Mouse (Mus musculus) neural tube, embryonic 14.5 days (tissue): ENCODE measurements around the gene Cisd1. TPM values are rescaled to one million over a fixed set of nuclear protein-coding genes. Genes with fewer than 3 reads are reported as not detected.

Experiments used
- ATAC-seq: fragments of 200-750 bp; cut with Nextera tagmentation; 2 replicates; pipeline ENCODE4 v1.8.0; 2017; ENCODE audit warnings: low read depth, mild to moderate bottlenecking, moderate TSS enrichment, moderate library complexity
- H3K27ac ChIP-seq: fragments of 300-500 bp; sonication (generic); 2 replicates; pipeline ENCODE4 v1.5.1; 2014; ENCODE audit warnings: low read depth, mild to moderate bottlenecking, control low read depth, low read length, moderate library complexity, mixed read lengths
- H3K27me3 ChIP-seq: fragments of 300-500 bp; sonication (generic); 2 replicates; pipeline ENCODE4 v1.6.1; 2014; ENCODE audit warnings: low read length; ENCODE audit not compliant: control insufficient read depth, insufficient read depth
- H3K36me3 ChIP-seq: fragments of 300-500 bp; sonication (generic); 2 replicates; pipeline ENCODE4 v1.6.1; 2014; ENCODE audit warnings: low read length, mixed read lengths; ENCODE audit not compliant: control insufficient read depth, insufficient read depth
- H3K4me1 ChIP-seq: fragments of 300-500 bp; sonication (generic); 2 replicates; pipeline ENCODE4 v1.6.1; 2014; ENCODE audit warnings: low read length; ENCODE audit not compliant: control insufficient read depth, insufficient read depth
- H3K4me2 ChIP-seq: fragments of 300-500 bp; sonication (generic); 2 replicates; pipeline ENCODE4 v1.6.1; 2014; ENCODE audit warnings: mild to moderate bottlenecking, low read depth, low read length, control low read depth
- H3K4me3 ChIP-seq: fragments of 300-500 bp; sonication (generic); 2 replicates; pipeline ENCODE4 v1.5.1; 2014; ENCODE audit warnings: low read depth, low read length, control low read depth, mixed read lengths
- H3K9ac ChIP-seq: fragments of 300-500 bp; sonication (generic); replicated peaks from 2 replicates; pipeline ENCODE4 v1.6.1; 2014; ENCODE audit warnings: low read depth, mild to moderate bottlenecking, control low read depth, low read length, mixed read lengths
- H3K9me3 ChIP-seq: fragments of 300-500 bp; sonication (generic); 2 replicates; pipeline ENCODE4 v1.6.1; 2016; ENCODE audit warnings: low read length; ENCODE audit not compliant: control insufficient read depth
- WGBS: fragments of 180-500 bp; shearing (Covaris S2); extraction: QIAGEN DNeasy Blood & Tissue Kit; methylation state at CpG from one replicate; pipeline ENCODE4 v1.1.7; 2014; 5-methylcytosine and 5-hydroxymethylcytosine counted together
- polyA plus RNA-seq: library from polyadenylated mRNA; unstranded; fragments of >200 nt; fragmentation: Nextera tagmentation; extraction: Ambion mirVana; gene quantifications from 2 replicates; pipeline ENCODE4 v1.2.1, GENCODE M21; 2014

Gene Cisd1
- polyA plus RNA-seq, 1 experiment from 2014 or later, result 357 TPM

DNA sequence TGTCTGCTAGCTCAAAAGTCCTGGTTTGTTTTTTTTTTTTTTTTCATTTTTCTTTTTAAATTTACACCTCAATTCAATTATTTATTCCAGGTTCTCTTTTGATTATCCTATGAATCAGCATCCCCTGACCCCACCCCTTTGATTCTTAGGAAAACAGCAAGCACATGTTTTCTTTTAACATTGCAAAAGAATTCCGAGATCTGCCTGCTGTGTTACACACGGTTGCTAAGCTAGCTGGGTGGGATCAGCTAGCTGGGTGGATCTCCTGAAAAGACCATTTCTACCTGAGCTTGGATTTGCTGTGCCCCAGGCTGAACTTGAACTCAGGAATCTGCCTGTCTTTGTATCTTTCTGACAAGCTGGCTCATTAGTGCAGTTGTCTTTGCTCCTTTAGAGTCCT is 1.4 kb upstream of the Cisd1 start:
- no peaks in the 10 kb centered on the region for H3K36me3 ChIP-seq
- peaks cover 24% of the 10 kb centered on the region for H3K4me1 ChIP-seq
- no peak for ATAC-seq
- H3K4me2 ChIP-seq, result no peak overlapping the region
- H3K27me3 ChIP-seq, result no peaks in the 10 kb centered on the region
- H3K9ac ChIP-seq, result no peak overlapping the region
- H3K4me3 ChIP-seq, result no peak overlapping the region
- no peaks in the 10 kb centered on the region for H3K9me3 ChIP-seq
- H3K27ac ChIP-seq, result no peak overlapping the region
- 62% methylated on average over 2 of the region's 2 CpGs for WGBS

DNA sequence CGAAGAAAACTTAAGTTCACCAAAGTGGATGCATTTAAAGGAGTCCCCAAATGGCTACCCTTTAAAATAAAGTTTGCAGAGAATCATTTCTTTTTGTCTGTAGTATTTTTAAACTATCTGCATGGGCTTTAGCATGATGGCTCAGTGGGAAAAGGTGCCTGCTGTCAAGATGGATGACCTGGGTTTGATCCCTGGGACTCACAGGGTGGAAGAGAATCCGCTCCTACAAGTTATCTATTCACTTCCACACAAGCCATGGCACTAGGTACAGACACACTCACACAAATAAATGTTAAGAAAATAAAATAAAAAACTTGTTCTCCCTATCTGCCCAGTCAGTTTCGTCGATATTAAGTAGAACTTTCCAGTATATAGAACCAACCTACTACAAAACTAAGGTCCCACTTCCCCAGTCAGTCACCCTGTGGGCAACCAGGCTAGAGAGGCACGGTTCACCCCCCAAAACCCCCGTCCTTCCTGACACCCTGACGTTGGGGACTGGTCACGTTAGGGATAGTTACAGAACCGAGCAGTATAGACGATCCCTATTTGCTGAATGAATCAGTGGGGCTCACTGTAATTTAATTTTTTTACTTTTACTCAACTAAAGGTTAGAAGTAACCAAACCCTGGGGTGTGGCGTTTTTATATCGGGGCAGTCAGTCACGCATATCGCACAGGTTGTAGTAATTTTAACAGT is 1.0 kb downstream of the Cisd1 start:
- no peak for ATAC-seq
- 22% methylated on average over 14 of the region's 14 CpGs for WGBS
- peak overlapping the region; percentile 86 for H3K4me2 ChIP-seq
- no peaks in the 10 kb centered on the region for H3K9me3 ChIP-seq
- H3K27me3 ChIP-seq, result no peaks in the 10 kb centered on the region
- no peak overlapping the region for H3K27ac ChIP-seq
- H3K36me3 ChIP-seq, result no peaks in the 10 kb centered on the region
- peak overlapping the region; percentile 90 for H3K4me3 ChIP-seq
- H3K9ac ChIP-seq, result peak overlapping the region; percentile 83
- peaks cover 17% of the 10 kb centered on the region for H3K4me1 ChIP-seq

DNA sequence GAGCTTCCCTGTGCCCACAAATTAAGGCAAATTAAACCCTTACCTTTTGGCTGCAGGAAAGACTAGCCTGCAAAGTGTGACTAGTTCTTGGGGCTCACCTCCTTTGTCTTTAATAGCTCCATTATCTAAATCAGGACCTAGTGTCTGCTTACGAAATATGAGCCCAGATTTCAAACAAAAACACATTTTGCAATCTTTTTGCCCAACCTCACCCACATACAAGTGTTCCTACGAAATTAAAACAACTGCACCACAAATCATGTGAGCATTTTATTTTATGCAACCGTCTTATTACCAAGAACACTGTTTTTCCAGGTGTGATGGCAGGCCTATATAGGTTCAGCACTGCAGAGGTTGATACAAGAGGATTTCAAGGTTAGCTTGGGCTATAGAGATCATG is 1.6 kb downstream of the Cisd1 start:
- Histone ChIP-seq H3K36me3 (no peaks in the 10 kb centered on the region), H3K27me3 (no peaks in the 10 kb centered on the region), H3K27ac (no peak overlapping the region), H3K9ac (no peak overlapping the region), H3K9me3 (no peaks in the 10 kb centered on the region), H3K4me2 (no peak overlapping the region), H3K4me1 (peaks cover 16% of the 10 kb centered on the region), H3K4me3 (no peak overlapping the region)
- WGBS, result 86% methylated on average over 3 of the region's 3 CpGs
- no peak for ATAC-seq

DNA sequence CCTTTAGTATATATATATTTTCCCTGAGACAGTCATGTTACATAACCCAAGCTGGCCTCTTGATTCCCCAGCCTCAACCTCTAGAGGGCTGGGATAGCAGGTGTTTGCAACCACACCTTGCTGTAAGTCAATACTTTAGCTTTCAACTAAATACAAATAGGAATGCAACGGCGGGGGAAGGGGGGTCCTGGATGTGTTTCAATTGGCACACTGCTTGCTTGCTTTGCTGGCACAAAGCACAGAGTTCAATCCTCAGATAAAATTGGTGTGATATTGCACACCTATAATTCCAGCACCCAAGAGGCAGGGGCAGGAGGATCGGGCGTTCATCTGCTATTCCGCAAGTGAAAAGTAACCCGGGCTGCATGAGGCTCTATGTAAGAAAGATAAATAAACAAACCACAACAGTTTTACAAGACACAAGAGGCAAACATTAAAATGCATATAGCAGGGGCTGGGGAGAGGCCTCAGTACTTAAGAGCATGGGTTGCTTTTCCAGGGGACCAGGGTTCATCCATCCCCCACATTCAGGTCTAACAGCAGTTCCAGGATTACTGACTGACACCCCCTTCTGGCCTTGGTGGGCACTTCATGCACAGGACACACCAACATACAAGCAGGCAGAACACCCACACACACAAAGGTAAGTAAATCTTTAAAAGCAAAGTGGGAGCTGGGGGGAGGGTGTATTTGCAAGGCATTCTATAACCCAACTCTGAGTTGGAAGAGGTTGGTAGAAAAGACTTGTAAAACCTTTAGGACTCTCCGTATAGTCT is 2.5 kb downstream of the Cisd1 start:
- WGBS, result 88% methylated on average over 7 of the region's 7 CpGs
- ATAC-seq, result no peak

DNA sequence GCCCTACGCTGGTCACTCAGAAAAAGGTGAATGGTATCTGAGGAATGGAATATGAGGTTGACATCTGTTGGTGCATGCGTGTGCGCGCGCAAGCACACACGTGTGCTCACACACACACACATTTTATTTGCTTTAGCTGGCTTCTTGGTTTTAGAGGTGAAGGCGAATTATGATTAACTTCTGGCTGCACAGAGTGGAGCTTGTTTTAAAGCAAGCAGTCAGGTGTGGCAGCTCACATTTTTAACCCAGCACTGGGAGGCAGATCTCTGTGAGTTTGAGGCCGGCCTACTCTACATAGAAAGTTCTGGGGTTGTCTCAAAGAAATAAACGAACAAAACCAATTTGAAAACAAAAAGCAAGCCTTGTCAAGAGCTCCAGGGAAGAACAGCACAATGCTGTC is 3.5 kb downstream of the Cisd1 start:
- Histone ChIP-seq H3K4me1 (peaks cover 12% of the 10 kb centered on the region), H3K9me3 (no peaks in the 10 kb centered on the region), H3K27ac (no peak overlapping the region), H3K4me2 (no peak overlapping the region), H3K4me3 (no peak overlapping the region), H3K36me3 (no peaks in the 10 kb centered on the region), H3K27me3 (no peaks in the 10 kb centered on the region), H3K9ac (no peak overlapping the region)
- 97% methylated on average over 9 of the region's 9 CpGs for WGBS
- ATAC-seq, result no peak

More for the DNA sequence above, 2.5 kb downstream of the Cisd1 start:
- Histone ChIP-seq H3K4me3 (no peak overlapping the region), H3K9ac (no peak overlapping the region), H3K4me1 (peaks cover 16% of the 10 kb centered on the region), H3K4me2 (no peak overlapping the region), H3K36me3 (no peaks in the 10 kb centered on the region), H3K27ac (no peak overlapping the region), H3K9me3 (no peaks in the 10 kb centered on the region), H3K27me3 (no peaks in the 10 kb centered on the region)

DNA sequence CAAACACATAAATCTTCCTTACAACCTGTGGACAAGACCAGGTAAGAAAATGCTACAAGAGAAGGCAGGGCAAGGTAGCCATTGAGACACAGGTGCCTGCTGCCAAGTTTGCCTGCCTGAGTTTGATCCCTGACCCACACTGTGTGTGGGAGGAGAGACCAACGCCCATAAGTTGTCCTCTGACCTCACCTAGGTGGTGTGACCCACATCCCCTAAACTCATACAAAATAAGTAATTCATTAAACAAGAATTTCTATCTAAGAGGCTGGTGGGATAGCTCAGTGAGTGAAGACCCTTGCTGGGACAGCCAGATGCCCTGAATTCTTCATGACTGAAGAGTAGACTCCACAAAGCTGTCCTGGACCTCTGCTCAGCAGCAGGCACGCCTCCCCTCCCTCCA is 4.6 kb downstream of the Cisd1 start:
- no peaks in the 10 kb centered on the region for H3K27me3 ChIP-seq
- no peak for ATAC-seq
- H3K27ac ChIP-seq, result no peak overlapping the region
- 88% methylated on average over 2 of the region's 2 CpGs for WGBS
- no peaks in the 10 kb centered on the region for H3K9me3 ChIP-seq
- no peak overlapping the region for H3K4me3 ChIP-seq
- H3K36me3 ChIP-seq, result peaks cover 3% of the 10 kb centered on the region
- H3K9ac ChIP-seq, result no peak overlapping the region
- H3K4me1 ChIP-seq, result peaks cover 10% of the 10 kb centered on the region
- H3K4me2 ChIP-seq, result no peak overlapping the region

DNA sequence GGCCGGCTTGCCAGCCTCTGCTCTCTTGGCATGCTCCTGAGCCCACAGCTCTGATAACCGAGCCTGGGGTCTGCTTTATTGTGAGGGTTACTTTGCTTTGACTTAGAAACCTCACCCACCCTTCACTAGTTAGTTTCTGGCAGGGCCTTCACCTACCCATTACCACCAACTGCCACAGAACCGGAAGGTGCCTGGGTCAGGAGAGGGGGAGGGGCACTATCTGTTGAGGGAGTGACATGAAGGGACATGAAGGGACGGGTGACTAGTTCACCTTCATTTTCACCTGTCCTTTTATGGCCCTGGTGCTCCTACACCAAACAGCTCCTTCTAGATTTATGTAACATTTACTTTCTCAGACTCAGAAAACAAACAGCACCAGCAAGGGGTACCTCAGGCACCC is 5.3 kb downstream of the Cisd1 start:
- Histone ChIP-seq H3K4me3 (no peak overlapping the region), H3K9ac (no peak overlapping the region), H3K9me3 (no peaks in the 10 kb centered on the region), H3K4me2 (no peak overlapping the region), H3K27me3 (no peaks in the 10 kb centered on the region), H3K4me1 (peaks cover 8% of the 10 kb centered on the region), H3K27ac (no peak overlapping the region), H3K36me3 (peaks cover 4% of the 10 kb centered on the region)
- 65% methylated on average over 4 of the region's 4 CpGs for WGBS
- ATAC-seq, result no peak

DNA sequence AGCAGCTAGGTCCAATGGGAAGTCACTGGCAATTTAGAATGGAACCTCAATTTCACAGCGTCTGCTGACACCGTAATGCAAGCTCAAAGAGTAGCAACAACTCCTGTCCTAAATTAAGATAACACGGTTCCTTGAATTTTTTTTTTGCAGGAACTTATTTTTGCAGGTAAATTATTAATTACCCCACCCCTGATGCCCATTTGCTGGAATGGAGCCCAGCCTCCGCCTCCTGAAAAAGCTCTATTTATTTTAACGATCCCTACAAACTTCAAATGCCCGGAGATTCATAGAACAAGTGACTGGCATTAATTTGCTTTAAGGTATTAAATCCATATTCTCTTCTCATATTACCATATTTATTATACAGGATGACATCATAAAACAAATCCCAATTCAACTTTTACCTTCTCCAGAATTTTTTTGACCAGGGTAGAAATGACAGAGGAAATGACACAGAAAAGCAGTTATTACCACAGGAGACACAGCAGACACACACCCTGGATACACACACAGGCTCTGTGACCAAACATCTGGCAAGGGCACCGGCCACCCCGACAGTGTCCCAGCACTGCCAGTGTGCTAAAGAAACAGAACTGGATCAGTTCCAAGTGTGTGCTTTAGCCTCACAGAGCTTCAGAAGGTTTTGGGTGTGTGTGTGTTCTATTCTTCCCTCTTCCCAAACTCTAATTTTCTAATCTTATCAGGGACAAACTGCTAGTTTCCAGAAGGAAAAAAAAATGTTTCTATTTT is 6.4 kb downstream of the Cisd1 start:
- H3K4me2 ChIP-seq, result no peak overlapping the region
- no peaks in the 10 kb centered on the region for H3K27me3 ChIP-seq
- H3K4me1 ChIP-seq, result no peaks in the 10 kb centered on the region
- WGBS, result 76% methylated on average over 8 of the region's 8 CpGs
- no peaks in the 10 kb centered on the region for H3K9me3 ChIP-seq
- H3K36me3 ChIP-seq, result peaks cover 4% of the 10 kb centered on the region
- H3K9ac ChIP-seq, result no peak overlapping the region
- H3K4me3 ChIP-seq, result no peak overlapping the region
- no peak for ATAC-seq
- no peak overlapping the region for H3K27ac ChIP-seq

DNA sequence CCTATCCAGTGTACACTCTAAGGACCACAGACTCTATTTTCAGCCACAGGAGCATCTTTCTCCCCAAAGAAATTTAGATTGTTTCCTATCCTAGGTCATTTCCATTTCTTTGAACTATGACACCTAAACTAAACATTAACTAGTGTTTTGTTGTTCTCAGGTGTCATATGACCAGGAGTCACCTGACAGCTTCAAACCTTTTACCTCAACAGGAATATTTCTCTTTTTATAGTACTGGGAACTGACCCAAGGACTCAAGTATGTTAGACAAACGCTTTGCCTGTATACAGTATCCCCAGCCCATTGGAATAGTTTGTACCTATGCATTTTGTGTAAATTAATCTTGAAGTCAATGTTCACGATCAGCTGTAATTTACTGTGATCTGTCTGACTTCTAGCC is 7.0 kb downstream of the Cisd1 start:
- WGBS, result 86% methylated on average over 2 of the region's 2 CpGs
- H3K4me2 ChIP-seq, result no peak overlapping the region
- H3K36me3 ChIP-seq, result peaks cover 4% of the 10 kb centered on the region
- no peaks in the 10 kb centered on the region for H3K9me3 ChIP-seq
- no peak overlapping the region for H3K27ac ChIP-seq
- H3K9ac ChIP-seq, result no peak overlapping the region
- no peaks in the 10 kb centered on the region for H3K4me1 ChIP-seq
- no peak overlapping the region for H3K4me3 ChIP-seq
- H3K27me3 ChIP-seq, result no peaks in the 10 kb centered on the region
- ATAC-seq, result no peak
